Mouse (Mus musculus) erythroblast, embryonic 14.5 days (primary cell): ENCODE results near the gene Srsf9.

Experiments
- GATA1 ChIP-seq: IDR thresholded peaks from 2 replicates; pipeline ENCODE4 v1.6.1; 2012; ENCODE audit warnings: low read length, inconsistent platforms, mixed read lengths
- TAL1 ChIP-seq: IDR thresholded peaks from 3 replicates; pipeline ENCODE4 v1.6.1; 2012; ENCODE audit warnings: low read length, inconsistent platforms, mixed read lengths

DNA sequence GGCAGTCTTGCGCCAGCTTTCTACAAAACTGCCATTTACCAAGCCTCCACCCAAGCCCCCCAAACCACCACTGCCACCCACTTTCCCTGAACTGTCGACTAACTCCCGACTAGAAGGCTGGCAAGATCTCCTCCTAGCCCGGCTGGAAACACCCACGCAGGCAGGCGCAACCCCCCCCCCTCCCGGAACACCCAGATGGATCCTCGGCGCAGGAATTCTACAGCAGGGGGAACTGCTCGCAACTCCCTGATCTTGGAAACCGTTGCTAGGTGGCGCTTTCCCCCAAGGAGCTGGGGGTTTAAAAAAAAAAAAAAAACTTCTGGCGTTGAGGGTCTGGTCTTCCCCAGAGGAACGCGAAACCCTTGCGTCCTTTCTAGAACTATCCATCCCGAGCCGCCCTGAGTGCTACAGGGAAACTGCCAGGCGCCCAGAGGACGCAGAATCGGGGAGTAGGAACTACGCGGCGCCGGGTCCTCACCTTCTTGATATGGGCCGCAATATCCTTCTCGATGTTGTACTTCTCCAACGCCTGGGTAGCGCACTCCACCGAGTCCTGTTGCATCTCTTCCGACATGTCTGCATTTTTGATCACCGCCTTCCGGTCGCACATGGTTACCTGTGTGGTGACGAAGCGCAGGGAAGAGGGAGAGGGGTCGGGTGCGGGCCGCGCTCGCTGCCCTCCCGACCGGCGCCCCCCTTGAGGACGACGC is 26.8 kb upstream of the Srsf9 start:
- TF ChIP-seq TAL1 (no peak), GATA1 (no peak)
